Mouse (Mus musculus) C2C12 (cell line): ENCODE measurements around the gene Tnnc1.

ENCODE experiments used
- CTCF ChIP-seq: IDR thresholded peaks from one replicate; pipeline ENCODE4 v1.5.1; 2011; ENCODE audit not compliant: control insufficient read depth, insufficient read depth, insufficient read length
- MAX ChIP-seq: IDR thresholded peaks from one replicate; pipeline ENCODE4 v1.6.1; 2011; ENCODE audit warnings: mild to moderate bottlenecking, control low read depth
- MYOD1 ChIP-seq: IDR thresholded peaks from one replicate; pipeline ENCODE4 v1.6.1; 2011; ENCODE audit warnings: low read depth; ENCODE audit not compliant: control insufficient read depth, insufficient read length
- MYOG ChIP-seq: IDR thresholded peaks from one replicate; pipeline ENCODE4 v1.6.1; 2011; ENCODE audit not compliant: control insufficient read depth, insufficient read length; ENCODE audit errors: extremely low read depth
- USF1 ChIP-seq: IDR thresholded peaks from one replicate; pipeline ENCODE4 v1.6.1; 2011; ENCODE audit warnings: low read depth, mild to moderate bottlenecking, control low read depth, moderate library complexity

GRCm38 (mm10) chr14:31161638-31162037 lies 46.5 kb upstream of the Tnnc1 start:
- TF ChIP-seq CTCF (no peak), USF1 (no peak), MAX (no peak), MYOD1 (no peak), MYOG (no peak)
